Mouse (Mus musculus) hindbrain, embryonic 12.5 days (tissue): Measurements from ENCODE around the gene Irf5. TPM values are rescaled to one million over a fixed set of nuclear protein-coding genes. Genes with fewer than 3 reads are reported as not detected.
A peak's percentile ranks its signal among the peaks of the same experiment; 100 is the strongest.

ENCODE experiments used
- ATAC-seq: fragments of 200-750 bp; cut with Nextera tagmentation; 2 replicates; pipeline ENCODE4 v1.8.0; 2017; ENCODE audit warnings: moderate TSS enrichment; ENCODE audit not compliant: low FRiP score
- H3K27ac ChIP-seq: fragments of 300-500 bp; sonication (generic); 2 replicates; pipeline ENCODE4 v1.5.1; 2016; ENCODE audit warnings: mild to moderate bottlenecking
- H3K27me3 ChIP-seq: fragments of 300-500 bp; sonication (generic); 2 replicates; pipeline ENCODE4 v1.6.1; 2016; ENCODE audit warnings: mild to moderate bottlenecking
- H3K36me3 ChIP-seq: fragments of 300-500 bp; sonication (generic); 2 replicates; pipeline ENCODE4 v1.6.1; 2016; ENCODE audit warnings: mild to moderate bottlenecking
- H3K4me1 ChIP-seq: fragments of 300-500 bp; sonication (generic); 2 replicates; pipeline ENCODE4 v1.6.1; 2016
- H3K4me2 ChIP-seq: fragments of 300-500 bp; sonication (generic); replicated peaks from 2 replicates; pipeline ENCODE4 v1.6.1; 2016; ENCODE audit warnings: mild to moderate bottlenecking
- H3K4me3 ChIP-seq: fragments of 300-500 bp; sonication (generic); 2 replicates; pipeline ENCODE4 v1.5.1; 2016; ENCODE audit warnings: mild to moderate bottlenecking
- H3K9ac ChIP-seq: fragments of 300-500 bp; sonication (generic); 2 replicates; pipeline ENCODE4 v1.6.1; 2016; ENCODE audit warnings: mild to moderate bottlenecking, moderate library complexity
- H3K9me3 ChIP-seq: fragments of 300-500 bp; sonication (generic); replicated peaks from 2 replicates; pipeline ENCODE4 v1.6.1; 2016; ENCODE audit warnings: mild to moderate bottlenecking
- WGBS: fragments of 180-500 bp; shearing (Covaris S2); methylation state at CpG from one replicate; pipeline ENCODE4 v1.1.7; 2016; 5-methylcytosine and 5-hydroxymethylcytosine counted together
- polyA plus RNA-seq: library from polyadenylated mRNA; unstranded; fragments of >200 nt; fragmentation: Nextera tagmentation; extraction: Ambion mirVana; gene quantifications from 2 replicates; pipeline ENCODE4 v1.2.1, GENCODE M21; 2016

Gene Irf5
- polyA plus RNA-seq, 1 experiment from 2014 or later: 2.9 TPM

GRCm38 (mm10) chr6:29507447-29508309 lies 18.7 kb upstream of the Irf5 start, which contains the start of gene Kcp:
Gene Kcp (minus strand): TSS chr6:29507952.
- H3K4me1 ChIP-seq: peaks cover 9% of the 10 kb centered on the region
- peaks cover 58% of the 10 kb centered on the region for H3K27me3 ChIP-seq
- H3K9ac ChIP-seq: peak within 1 kb of the TSS; percentile 62
- no peaks in the 10 kb centered on the region for H3K36me3 ChIP-seq
- ATAC-seq: peak; percentile 69
- no peaks in the 10 kb centered on the region for H3K9me3 ChIP-seq
- H3K4me2 ChIP-seq: peak within 1 kb of the TSS; percentile 65
- H3K4me3 ChIP-seq: peak within 1 kb of the TSS; percentile 49
- WGBS: under 1% methylated on average over 44 of the region's 47 CpGs
- H3K27ac ChIP-seq: no peak within 1 kb of the TSS

DNA sequence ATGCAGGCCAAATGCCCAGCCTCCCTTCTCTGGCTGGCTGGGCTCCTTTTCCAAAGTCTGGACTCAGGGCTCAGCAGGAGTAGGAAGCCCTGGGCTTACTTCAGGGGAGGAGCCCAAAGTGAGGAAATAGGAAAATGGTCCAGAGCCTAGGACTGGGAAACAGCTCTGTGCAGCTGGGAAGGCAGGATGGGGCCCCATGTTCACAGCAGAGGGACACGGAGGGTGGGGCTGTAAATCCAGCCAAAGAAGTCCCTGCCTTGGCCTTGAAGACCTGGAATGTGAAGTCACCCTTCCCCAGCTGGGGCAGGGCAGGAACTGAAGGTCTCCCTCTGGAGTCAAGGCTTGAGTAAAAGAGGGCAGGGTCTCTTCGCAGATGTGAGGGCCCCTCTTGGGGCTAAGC lies 17.3 kb upstream of the Irf5 start:
- no peak overlapping the region for H3K27ac ChIP-seq

GRCm38 (mm10) chr6:29513284-29513683 lies 13.1 kb upstream of the Irf5 start:
- H3K4me1 ChIP-seq: peaks cover 5% of the 10 kb centered on the region
- 0 out of 2 replicates have a peak overlapping the region, but pooled peaks have one; percentile 9 for H3K4me3 ChIP-seq
- peak overlapping the region; percentile 47 for H3K4me2 ChIP-seq
- H3K9me3 ChIP-seq: no peaks in the 10 kb centered on the region
- no peaks in the 10 kb centered on the region for H3K36me3 ChIP-seq
- H3K9ac ChIP-seq: peak overlapping the region; percentile 25; the same call in 1 of the 2 replicates
- H3K27ac ChIP-seq: no peak overlapping the region
- peak; percentile 55 for ATAC-seq
- 1% methylated on average over 11 of the region's 11 CpGs for WGBS
- peaks cover 33% of the 10 kb centered on the region for H3K27me3 ChIP-seq

More for the DNA sequence above, 17.3 kb upstream of the Irf5 start:
- H3K4me1 ChIP-seq: peaks cover 14% of the 10 kb centered on the region
- no peak for ATAC-seq
- no peak overlapping the region for H3K9ac ChIP-seq
- H3K27me3 ChIP-seq: peaks cover 58% of the 10 kb centered on the region
- WGBS: 52% methylated on average over 2 of the region's 2 CpGs
- no peak overlapping the region for H3K4me3 ChIP-seq
- no peaks in the 10 kb centered on the region for H3K9me3 ChIP-seq
- no peaks in the 10 kb centered on the region for H3K36me3 ChIP-seq
- no peak overlapping the region for H3K4me2 ChIP-seq

DNA sequence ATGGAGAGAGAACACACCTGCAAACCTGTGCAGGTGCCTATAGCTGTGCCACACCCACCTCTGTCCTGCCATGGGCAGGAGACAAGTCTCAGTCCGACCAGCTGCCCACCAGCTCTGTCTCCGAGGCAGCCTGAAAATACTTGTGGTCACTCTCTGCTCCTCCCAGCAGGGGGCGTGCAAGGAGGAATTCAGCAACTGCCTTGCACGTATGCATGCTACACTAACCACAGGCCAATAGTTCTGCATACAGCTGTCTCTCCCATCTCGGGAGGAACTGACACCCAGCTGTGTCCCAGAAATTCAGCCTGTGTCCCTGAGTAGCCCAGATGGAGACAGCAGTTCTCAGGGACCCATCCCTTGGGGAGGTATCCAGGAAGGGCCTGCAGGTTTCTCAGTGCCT lies 9.3 kb upstream of the Irf5 start:
- peak; percentile 49; the same call in 1 of the 2 replicates for ATAC-seq
- H3K4me1 ChIP-seq: peaks cover 5% of the 10 kb centered on the region
- H3K27ac ChIP-seq: no peak overlapping the region
- no peak overlapping the region for H3K4me3 ChIP-seq
- H3K36me3 ChIP-seq: no peaks in the 10 kb centered on the region
- H3K9me3 ChIP-seq: no peaks in the 10 kb centered on the region
- H3K27me3 ChIP-seq: peaks cover 13% of the 10 kb centered on the region; the same call in 1 of the 2 replicates
- 8% methylated on average over 5 of the region's 5 CpGs for WGBS
- H3K4me2 ChIP-seq: no peak overlapping the region
- H3K9ac ChIP-seq: no peak overlapping the region

DNA sequence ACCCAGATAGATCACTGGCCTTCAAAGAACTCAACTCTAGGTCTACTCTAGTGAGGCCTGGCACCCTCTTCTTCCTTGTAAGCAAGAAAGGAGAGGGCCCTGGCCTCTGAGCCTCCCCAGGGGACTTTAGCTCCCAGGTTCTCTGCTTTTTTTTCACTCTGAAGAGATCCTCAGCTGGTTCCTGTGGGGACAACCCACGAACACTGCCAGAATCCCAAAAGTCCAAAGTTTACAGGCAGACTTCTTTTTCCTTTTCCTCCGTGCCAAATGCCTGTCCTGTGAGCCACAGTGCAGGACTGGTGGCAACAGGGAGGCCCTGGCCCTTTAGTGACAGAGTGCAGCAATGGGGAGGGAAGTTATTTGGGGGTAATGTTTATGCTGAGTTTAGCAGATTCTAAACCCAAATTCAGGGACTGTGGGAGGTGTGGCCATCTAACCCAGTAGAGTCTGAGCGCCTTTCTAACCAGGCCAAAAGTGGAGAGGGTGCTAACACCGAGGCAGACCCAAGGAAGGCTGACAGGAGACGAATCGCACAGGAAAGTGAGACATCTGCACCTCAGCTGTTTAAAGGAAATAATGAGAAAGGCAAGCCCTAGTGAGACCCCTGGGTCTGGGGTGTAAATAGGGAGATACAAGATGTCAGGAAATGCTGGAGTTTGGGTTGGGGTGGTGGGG lies 3.7 kb upstream of the Irf5 start:
- H3K27me3 ChIP-seq: peaks cover 31% of the 10 kb centered on the region
- peaks cover 4% of the 10 kb centered on the region; the same call in 1 of the 2 replicates for H3K9me3 ChIP-seq
- no peak for ATAC-seq
- H3K36me3 ChIP-seq: no peaks in the 10 kb centered on the region
- H3K9ac ChIP-seq: no peak overlapping the region
- no peak overlapping the region for H3K27ac ChIP-seq
- no peak overlapping the region for H3K4me2 ChIP-seq
- 68% methylated on average over 6 of the region's 6 CpGs for WGBS
- H3K4me1 ChIP-seq: peaks cover 15% of the 10 kb centered on the region
- no peak overlapping the region for H3K4me3 ChIP-seq

GRCm38 (mm10) chr6:29523301-29524033 lies 3.0 kb upstream of the Irf5 start:
- peaks cover 22% of the 10 kb centered on the region for H3K4me1 ChIP-seq
- peaks cover 38% of the 10 kb centered on the region for H3K27me3 ChIP-seq
- no peaks in the 10 kb centered on the region for H3K36me3 ChIP-seq
- H3K4me3 ChIP-seq: no peak overlapping the region
- no peak for ATAC-seq
- no peak overlapping the region for H3K27ac ChIP-seq
- H3K4me2 ChIP-seq: no peak overlapping the region
- peaks cover 4% of the 10 kb centered on the region; the same call in 1 of the 2 replicates for H3K9me3 ChIP-seq
- 76% methylated on average over 12 of the region's 12 CpGs for WGBS
- H3K9ac ChIP-seq: no peak overlapping the region

- Histone ChIP-seq H3K27me3 (peaks cover 44% of the 10 kb centered on the region), H3K9ac (no peak overlapping the region), H3K4me1 (peaks cover 24% of the 10 kb centered on the region), H3K27ac (no peak overlapping the region), H3K9me3 (peaks cover 4% of the 10 kb centered on the region; the same call in 1 of the 2 replicates), H3K4me3 (no peak overlapping the region), H3K36me3 (no peaks in the 10 kb centered on the region), H3K4me2 (no peak overlapping the region)
- no peak for ATAC-seq
- 75% methylated on average over 6 of the region's 6 CpGs for WGBS
Observed at GRCm38 (mm10) chr6:29524034-29524489, 2.4 kb upstream of the Irf5 start.

DNA sequence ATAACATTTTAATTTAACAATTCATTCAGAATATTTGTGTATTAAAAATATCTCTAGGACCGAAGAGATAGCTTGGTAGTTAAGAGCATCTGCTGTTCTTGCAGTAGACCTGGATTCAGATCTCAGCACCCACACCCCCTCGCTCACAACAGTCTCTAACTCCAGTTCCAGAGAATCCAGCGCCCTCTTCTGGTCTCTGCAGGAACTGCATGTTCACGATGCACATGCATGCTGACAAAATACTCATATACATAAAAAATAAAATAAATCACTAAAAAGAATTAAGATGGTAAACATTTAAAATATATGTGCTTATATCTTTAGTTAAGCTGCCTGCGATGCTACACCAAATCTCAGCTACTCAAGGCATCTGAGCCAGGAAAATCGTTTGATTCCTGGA lies 1.2 kb upstream of the Irf5 start:
- ATAC-seq: no peak
- Histone ChIP-seq H3K9me3 (peaks cover 4% of the 10 kb centered on the region; the same call in 1 of the 2 replicates), H3K9ac (no peak overlapping the region), H3K4me2 (no peak overlapping the region), H3K27me3 (peaks cover 56% of the 10 kb centered on the region), H3K36me3 (no peaks in the 10 kb centered on the region), H3K4me1 (peaks cover 28% of the 10 kb centered on the region), H3K27ac (no peak overlapping the region), H3K4me3 (no peak overlapping the region)
- 65% methylated on average over 6 of the region's 6 CpGs for WGBS

DNA sequence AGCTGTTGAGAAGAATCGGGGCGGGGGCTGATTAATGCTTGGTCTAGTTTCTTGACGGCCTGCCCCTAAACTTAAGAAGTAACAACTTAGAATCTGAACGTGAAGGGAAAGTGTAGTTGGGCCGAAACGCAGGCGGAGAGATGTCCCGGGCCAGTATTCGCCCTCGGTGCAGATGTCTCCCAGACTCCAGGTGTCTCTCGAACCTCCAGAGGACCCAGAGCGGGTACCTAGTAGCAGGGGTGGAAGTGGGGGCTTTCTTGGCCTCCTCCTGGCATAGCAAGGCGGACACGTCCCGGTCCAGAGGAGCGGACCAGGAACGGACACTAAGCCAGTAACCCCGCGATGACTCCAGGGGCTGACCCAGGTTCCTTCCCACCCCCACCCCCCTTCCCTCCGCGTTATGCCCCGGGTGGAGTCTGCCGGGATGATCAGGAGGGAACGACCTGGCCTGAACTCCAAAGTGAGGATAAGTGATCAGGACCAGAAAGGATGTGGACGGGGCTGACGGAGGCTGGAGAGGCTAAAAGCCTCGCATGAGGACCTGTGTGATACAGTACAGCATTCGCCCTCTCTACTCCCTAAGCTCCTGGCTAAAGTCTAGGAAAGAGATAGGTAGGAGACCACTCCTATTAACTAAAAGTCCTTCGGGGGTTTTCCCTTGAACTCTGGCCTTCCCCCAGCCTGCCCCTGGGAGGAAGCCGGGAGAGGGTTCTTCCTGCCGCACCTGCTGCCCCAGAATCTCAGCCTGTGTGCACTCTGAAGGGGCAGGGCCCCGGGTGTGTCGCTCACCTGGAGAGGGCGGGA lies 1.1 kb downstream of the Irf5 start:
- H3K4me1 ChIP-seq: peaks cover 28% of the 10 kb centered on the region
- no peaks in the 10 kb centered on the region for H3K36me3 ChIP-seq
- ATAC-seq: no peak
- no peak overlapping the region for H3K9ac ChIP-seq
- H3K4me2 ChIP-seq: peak overlapping the region; percentile 98
- WGBS: 5% methylated on average over 34 of the region's 34 CpGs
- peak overlapping the region; percentile 52 for H3K4me3 ChIP-seq
- peaks cover 4% of the 10 kb centered on the region; the same call in 1 of the 2 replicates for H3K9me3 ChIP-seq
- H3K27me3 ChIP-seq: peaks cover 66% of the 10 kb centered on the region
- H3K27ac ChIP-seq: no peak overlapping the region

DNA sequence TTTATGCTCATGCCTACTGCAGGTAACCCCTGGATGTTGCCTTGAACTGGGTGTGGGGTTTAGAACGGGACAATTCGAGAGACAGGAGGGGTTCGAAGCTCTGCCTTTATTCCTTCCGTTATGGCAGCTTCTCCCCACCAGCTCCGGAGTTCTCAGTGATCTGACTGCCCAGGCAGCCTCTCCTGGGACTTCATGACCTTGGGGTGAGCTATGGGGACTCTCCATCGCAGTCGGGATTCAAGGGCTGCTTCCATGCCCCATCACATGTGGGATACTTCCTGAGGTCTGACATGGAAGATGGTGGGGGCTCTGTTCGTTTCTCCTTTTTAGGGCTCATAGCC lies 1.7 kb downstream of the Irf5 start:
- H3K4me1 ChIP-seq: peaks cover 28% of the 10 kb centered on the region
- 10% methylated on average over 8 of the region's 8 CpGs for WGBS
- H3K9ac ChIP-seq: no peak overlapping the region
- H3K4me2 ChIP-seq: peak overlapping the region; percentile 21; the same call in 1 of the 2 replicates
- no peak overlapping the region for H3K4me3 ChIP-seq
- H3K27me3 ChIP-seq: peaks cover 66% of the 10 kb centered on the region
- no peaks in the 10 kb centered on the region for H3K36me3 ChIP-seq
- H3K27ac ChIP-seq: no peak overlapping the region
- peaks cover 4% of the 10 kb centered on the region; the same call in 1 of the 2 replicates for H3K9me3 ChIP-seq
- ATAC-seq: no peak
